Mouse (Mus musculus): Measurements from ENCODE around the gene Olfr969.

- TF ChIP-seq CTCF (IDR thresholded peaks at IDR 0.05; ENCODE audit: low read depth, low read length): no peak
- no peak for TF ChIP-seq POLR2A (IDR thresholded peaks at IDR 0.05; ENCODE audit: extremely low read depth, insufficient read depth, low read length)
Measured at GRCm38 (mm10) chr9:39790558-39790957, at the start of gene Olfr969.

Data from liver, adult 2 months (tissue).